Mouse (Mus musculus) testis, postnatal 14 days (tissue): ENCODE results near the gene P2rx3.

Source experiments
- DNase-seq: peaks from one replicate; pipeline ENCODE4 v3.0.0; 2021; ENCODE audit warnings: low spot score

P2rx3 gene

DNA sequence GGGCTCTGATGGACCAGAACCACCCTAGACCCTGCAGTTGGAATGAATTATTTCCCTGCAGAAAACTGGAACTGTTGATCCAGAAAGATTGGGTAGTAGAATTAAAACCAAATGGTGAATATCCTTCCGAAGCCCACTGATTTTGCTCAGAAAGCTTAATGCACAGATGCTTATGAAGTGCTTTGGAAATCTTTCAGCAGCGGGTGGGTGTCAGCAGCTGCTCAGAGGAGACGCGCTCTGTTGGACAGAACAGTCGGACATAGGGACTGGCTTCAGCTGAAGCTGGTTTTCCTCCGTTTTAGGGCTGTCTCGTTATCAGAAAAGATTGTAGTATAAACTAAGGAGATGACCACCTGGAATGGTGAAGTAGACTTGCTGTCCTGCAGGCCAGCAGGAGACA lies 6.4 kb upstream of the P2rx3 start:
- no peak for DNase-seq

DNA sequence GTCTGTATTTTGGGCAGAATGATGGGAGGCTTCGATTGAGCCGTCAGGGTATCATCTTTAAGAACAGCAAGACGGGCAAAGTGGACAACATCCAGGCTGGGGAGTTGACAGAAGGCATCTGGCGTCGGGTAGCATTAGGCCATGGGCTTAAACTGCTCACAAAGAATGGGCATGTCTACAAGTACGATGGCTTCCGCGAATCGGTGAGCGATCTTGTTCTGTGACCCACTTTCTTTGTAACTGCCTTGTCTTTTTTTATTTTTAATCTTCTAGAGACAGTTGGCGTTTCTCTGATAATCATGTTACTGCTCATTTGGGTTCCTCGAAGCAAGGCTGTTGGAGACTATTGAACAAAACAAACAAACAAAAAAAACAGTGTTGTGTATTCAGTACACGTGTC lies 1.1 kb upstream of the P2rx3 start:
- no peak for DNase-seq

DNA sequence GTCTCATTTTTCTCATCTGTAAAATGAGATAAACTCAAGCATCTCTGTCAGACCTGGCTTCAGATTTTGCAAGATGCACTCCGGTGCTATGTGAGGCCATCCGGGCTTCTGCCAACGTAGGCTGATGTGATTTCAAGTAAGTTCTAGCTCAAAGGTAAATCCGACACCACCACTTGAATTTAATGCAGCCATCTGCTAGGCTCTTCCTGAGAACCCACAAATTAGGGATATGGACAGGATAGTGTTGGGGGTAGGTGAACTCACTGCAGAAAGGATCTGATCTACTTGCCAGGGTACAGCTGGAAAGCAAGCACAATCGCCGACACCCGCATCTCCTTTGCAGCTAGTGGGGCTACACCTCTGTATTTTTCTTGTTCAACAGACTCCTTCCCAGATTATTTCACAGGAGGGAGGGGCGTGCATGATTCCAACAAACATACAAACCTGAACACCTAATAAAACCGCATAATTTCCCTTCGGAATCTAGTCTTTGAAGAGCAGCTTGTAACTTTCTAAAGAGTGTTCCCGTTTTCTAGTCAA lies 685 bp downstream of the P2rx3 start:
- no peak for DNase-seq

DNA sequence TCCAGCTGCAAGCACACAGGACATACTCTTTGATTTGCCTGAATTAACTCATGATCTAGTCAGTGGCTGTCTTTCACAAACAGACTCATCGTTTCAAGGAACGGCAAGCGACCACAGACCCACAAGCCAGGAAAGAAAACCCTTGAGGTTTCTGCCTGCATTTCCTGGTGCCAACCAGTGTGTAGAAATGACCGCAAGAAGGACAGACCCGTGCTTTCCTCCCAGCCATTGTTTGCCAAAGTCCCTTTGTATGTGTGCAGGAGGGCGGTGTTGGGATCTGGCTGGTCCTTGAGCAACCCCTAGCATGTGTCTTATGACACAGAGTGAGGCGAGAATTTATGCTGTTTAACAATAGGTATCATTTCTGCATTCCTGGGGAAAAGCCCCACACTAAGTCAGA lies 3.1 kb downstream of the P2rx3 start:
- no peak for DNase-seq

DNA sequence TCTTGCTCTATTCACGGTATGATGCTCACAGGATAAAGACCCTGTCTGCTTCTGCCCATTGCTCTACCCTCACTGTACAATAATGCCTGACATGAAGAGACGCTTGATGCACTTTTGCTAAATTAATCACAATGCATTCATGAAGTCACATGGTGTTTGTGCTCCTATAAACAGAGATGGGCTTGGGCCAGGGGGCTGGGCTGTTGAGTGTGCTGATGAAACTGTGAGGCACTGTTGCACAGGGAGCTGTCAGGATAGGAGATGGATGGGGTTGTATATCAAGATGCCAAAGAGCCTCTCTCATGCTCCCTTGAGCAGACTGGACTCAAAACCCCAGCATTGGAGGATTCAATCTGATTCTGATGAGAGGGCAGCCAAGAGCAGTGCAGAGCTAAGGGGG lies 4.1 kb downstream of the P2rx3 start:
- DNase-seq: no peak

DNA sequence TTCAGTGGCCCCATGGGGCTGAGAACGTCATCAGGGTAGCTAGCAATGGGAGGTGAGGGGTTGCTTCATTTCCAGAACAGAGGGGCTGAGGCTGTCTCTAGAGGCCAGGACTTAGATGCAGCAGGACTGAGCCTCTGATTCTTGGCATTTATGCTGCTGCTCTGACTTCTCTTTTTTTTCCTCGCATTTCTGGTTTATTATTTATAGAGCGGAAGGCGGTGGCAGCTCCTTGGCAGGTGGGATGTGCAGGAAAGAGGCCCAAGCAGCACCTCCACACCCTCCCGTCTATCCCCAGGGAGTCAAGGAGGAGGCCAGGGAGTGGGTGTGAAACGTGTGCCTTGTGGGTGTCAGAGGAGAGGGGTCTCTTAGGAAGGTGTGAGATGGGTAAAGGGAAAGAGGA lies 6.3 kb downstream of the P2rx3 start:
- DNase-seq: no peak

DNA sequence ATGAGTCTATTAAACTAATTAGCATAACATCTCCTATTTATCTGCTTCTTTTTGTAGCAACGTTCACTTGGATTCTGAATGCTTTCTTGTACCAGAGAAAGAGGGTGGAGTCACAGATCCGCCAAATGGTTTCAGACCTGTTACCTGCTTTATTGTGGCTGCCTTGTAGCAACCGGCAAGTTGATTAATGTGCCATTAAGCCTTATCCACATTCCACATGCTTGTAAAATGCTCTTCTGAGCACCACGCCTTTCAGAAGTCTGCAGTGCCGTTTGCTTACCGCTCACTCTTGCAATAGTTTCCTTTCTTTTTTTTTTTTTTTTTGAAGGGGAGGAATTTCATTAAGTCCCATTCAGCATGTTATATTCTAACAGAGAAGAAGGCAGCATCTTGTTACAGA lies 7.4 kb downstream of the P2rx3 start:
- DNase-seq: no peak

DNA sequence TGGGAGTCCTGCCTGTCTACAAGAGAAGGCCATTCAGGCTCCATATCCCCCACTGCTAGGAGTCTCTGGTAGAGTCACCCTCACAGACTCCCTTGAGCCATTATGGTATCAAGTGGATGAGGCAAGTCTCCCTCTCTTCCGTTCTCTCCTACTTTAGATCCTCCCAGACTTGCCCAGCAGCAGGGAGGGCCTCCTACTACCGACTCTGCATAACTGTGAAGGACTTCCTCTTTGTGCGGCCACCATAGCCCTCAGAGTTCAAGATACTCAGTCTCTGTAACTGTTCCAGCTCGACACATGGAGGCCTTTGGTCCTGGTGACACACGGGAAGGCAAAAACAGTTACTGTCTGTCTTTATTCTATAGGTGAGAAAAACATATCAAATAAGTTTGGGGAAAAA lies 10.0 kb downstream of the P2rx3 start:
- no peak for DNase-seq

DNA sequence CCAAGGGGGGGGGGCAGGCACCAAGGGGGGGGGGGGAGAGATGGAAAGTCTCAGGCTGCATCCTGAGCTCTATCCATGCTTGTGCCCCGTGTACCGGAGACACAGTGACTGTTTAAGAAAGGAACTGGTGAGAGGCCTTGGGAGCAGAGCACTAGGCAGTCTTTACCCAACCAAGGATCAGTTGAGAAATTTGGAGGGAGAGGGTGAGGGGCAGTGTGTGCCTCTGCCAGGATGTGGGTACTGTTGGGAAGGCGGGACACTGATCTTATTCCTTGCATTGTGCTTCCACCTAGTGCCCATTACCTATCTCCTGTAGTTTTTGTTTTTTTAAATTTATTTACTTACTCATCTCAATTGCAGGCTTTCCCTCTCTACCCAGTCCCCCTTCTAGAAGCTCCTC lies 11.1 kb downstream of the P2rx3 start:
- DNase-seq: no peak

DNA sequence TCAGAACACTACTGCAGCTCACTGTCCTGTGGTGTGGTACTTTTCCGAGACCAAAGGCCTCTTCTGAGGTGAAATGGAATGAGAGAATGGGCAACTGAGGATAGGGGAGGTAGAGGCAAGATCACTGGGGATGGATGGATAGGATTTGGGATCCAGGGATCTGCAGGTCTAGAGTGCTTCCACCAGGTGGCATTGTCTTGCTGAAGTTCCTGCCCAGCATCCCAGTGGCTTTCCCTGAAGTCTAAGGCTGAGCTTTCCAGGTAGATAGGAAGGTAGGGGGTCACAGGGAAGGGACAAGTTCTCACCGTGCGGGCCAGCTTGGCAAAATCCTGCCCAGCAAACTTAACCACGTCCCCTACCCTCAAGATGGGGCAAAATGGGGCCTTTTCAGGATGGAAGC lies 15.2 kb downstream of the P2rx3 start:
- no peak for DNase-seq

DNA sequence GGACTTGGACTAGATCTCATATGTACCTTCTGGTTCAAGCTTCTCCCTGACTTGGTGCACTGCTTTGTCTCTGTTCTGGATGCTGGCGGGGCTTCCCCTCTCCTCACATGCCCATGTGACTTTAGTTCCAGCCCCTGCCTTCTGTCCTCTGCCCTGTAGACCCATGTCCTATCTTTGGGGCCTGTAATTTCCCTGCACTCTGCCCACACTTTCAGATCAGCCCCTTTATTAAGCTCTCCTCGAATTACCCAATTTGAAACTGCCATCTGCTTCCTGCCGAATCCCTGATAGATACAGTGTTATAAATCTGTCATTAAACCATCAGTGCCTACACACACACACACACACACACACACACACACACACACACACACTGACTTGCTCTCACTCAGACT lies 22.7 kb downstream of the P2rx3 start:
- no peak for DNase-seq

DNA sequence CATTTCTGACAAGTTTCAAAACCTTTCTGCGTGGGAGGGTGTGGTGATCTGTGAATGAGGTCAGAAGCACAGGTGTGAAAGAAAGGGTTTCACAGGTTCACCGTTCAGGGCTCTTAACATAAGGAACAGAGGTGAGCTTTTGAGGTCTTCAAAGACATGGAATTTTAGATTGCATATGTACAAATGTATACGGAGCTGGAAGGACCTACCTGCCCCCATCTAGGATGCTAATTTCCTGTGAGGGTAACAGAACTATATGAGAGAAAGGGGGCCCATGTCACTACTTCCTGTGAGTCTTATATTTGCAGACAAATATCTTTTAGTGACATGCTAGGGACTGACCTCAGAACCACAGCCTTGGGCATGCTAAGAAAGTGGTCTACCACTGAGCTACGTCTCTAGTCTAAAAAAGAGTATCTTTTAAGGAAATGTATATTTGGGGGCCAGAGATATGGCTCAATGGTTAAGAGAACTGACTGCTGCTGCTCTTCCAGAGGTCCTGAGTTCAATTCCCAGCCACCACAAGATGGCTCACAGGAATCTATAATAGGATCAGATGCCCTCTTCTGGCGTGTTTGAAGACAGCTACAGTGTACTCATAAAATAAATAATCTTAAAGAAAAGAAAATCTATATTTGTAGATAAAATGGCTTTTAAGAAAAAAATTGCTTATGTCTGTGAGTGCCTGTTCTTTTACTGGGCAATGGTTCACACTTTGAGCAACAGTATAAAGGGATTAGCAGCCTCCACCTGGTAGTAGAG lies 23.3 kb downstream of the P2rx3 start:
- no peak for DNase-seq

DNA sequence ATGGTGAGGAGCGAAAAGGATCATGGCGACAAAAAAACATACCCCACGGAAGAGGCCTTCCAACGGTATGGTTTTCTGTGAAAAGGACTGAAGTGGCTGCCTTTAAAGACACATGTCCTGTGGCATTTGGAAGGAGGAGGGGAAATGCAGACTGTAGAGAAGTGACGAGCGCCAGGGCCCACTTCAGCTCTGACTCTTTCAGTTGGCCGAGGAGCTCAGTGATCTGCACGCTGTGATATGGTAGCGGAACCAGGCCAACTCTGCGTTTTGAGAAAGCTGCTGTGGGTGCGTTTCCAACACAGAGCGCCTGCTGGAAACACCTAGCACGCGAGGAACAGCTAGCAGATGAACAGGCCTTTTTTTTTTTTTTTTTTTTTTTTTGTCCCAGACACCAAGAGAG lies 24.6 kb downstream of the P2rx3 start:
- DNase-seq: no peak

DNA sequence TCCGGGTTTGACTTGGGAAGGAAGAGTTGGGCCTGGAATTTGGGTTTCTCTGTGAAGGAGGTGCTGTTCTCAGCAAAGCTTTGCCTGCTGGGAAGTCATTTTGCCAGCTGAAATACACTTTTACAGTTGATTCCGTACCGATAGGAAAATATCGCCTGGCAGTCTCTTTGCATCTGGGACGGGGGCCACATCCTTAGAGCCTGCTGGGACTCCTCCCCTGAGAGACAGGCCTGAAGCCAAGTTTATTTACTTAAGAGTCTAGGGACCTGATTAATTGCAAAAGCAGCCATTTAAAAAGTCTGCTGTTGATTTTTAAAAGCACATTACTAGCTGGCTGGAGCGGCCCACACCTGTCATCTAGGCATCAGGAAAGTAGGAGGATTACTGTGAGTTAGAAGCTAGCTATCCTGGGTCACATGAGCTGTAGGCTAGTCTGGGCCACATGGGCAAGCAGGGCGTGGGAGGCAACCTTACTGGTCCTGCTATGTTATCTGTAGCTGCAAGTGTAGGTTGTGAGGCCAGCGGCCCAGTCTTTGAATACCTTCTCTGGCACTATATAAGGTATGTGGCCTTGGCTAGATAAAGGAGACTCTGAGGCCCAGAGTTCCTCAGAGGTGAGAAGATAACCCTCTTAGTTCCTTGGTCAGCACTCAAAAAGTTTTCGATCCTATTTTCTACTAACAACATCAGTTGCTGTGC lies 25.2 kb downstream of the P2rx3 start:
- peak; percentile 42 for DNase-seq

DNA sequence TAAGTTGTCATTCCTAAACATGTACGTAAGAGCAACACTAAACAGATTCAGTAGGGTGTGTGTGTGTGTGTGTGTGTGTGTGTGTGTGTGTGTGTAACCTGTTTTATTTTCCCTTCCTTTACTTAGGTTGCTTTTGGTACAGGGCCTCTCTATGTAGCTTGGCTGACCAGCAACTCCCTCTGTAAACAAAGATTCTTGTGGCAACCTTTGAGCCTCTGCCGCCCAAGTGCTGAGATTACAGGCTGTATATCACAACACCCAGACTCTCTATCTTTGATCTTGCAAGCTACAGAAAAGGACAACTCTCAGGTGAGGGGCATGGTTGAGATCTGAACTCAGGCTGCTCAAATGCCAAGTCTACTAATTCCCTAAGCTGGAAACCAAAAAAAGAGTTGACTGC lies 28.1 kb downstream of the P2rx3 start:
- DNase-seq: no peak

DNA sequence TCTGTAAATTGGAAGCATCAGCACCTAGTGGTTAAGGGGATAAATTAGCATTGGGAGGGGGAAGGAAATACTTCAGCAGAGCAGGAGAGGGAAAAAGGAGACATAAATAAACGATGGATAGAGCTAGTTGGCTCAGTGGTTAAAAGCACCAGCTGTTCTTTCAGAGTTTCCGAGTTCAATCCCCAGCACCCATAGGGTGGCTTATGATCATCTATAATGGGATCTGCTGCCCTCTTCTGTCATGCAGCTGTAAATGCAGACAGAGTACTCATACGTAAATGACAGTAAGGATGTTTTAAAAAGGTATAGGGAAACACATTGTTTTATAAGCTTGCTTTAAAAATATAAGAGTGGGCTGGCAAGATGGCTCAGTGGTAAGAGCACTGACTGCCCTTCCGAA lies 29.5 kb downstream of the P2rx3 start:
- no peak for DNase-seq

DNA sequence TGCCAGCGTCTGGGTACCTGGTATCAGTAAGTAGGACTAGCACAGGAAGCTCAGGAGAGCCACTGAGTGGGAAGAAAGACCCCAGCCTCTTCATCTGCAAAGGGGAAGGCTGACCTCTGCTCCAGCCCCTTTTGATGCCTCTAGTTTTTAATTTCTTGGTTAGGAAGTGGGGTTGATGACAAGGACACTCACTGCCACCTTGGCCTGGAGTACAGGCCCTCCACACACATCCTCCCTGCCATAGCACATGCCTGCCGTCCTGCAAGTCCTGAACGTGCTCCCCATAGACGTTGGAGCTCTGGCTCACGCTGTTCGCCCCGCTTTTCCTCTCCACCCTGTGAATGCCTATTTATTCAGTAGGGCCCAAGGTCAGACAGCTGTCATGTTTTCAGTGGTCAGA lies 30.7 kb downstream of the P2rx3 start:
- no peak for DNase-seq

DNA sequence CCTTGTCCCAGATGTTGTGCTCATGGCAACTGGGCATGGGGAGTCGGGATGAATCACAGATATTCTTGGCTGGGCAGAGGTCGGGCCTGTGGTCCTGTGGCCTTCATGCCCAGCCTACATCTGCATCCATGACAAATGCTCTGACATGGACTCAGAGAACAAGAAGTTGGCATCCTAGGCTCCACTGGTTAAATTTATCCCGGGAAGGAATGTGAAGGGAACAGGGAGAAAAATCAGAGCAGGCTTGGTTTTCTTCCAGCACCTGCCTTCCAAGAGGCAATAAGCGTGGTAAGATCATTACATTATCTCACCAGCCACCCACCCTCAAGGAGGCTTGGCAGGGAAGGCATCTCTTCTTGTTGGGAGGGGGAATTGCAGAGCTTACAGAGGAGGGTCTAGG lies 32.9 kb downstream of the P2rx3 start:
- DNase-seq: no peak

DNA sequence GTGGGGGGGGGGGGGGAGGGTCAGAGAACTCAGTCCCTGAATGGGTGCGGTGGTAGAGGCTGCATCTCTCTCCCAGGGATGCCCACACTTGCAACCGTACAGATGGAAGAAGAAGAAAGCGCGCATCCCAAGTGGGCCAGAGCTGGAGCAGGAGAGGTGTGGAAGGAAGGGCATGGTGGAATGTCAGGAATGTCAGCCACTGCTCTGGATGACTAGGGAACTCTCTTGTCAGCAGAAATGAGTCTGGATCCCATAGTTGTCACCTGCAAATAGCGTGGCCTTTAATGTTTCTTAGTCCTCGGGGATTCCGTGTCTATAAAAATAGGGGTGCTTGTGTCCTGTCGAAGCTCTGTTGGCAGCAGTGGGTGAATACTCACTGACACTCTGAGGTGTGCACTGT lies 34.7 kb downstream of the P2rx3 start:
- DNase-seq: no peak

DNA sequence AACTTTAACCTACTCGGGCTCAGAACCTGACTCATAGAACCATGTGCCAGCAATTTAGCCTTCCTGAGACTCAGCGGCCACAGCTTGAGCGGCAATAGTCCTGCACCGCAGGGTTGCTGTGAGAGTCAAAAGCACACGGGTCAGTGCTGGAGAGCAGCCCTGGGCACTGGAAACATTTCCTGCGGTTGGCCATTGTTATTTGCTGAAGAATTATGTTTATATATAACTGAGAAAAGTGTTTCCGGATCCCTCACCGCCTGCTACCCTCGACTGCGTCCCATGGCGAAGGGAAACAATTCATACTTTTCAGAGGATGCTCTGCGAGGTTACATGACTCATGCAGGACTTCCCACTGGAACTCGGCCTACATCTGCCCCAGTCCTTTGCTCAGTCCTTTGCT lies 35.8 kb downstream of the P2rx3 start:
- DNase-seq: no peak

DNA sequence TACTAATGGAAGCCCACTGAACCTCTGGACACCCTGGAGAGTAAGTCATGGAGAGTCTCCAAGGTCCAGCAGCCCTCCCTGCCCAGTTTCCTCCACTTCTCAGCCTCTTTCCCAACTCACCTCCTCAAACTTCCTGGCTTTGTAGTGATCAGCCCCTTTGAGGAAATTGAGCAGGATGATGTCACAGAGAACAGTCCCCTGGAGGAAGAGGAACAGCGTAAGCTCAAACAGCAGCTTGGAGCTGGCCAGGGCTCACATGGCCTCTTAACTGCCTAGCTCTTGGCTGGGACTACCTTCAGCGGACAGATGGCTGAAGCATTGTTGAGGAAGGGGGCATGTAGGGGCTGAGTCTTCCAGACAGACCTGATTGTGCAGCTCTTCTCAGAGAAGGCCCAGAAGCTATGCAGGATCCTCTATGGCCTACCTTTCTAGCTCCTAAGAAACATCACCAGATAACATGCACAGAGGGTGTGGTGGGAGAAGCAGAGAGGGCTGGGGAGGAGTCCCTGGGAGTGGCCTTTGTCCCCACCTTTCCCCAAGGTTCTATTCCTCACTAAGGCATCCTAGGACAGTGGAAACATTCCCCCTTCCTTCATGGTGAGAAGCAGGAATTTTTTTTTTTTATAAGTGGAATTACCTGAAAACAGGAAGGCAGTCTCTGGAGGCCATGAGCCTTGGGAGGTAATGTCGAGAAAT lies 37.6 kb downstream of the P2rx3 start:
- DNase-seq: no peak

DNA sequence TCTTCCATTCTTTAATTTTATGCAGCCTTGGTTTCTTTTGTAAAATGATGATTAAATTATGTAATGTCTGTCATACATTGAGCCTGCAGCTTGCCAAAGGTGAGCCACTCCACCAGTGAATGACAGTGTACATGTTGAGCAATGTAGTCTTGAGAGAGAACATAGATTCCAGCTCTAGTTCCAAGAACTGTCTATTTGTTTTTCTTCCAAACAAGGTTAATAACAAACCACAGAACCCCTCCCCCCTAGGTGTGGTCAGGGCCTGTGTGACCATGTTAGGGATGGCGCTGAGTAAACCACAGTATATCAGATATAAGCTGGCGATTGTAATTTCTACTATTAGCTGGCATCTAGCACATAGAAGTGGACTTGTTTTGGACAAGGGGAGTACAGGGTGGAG lies 40.9 kb downstream of the P2rx3 start:
- DNase-seq: no peak

DNA sequence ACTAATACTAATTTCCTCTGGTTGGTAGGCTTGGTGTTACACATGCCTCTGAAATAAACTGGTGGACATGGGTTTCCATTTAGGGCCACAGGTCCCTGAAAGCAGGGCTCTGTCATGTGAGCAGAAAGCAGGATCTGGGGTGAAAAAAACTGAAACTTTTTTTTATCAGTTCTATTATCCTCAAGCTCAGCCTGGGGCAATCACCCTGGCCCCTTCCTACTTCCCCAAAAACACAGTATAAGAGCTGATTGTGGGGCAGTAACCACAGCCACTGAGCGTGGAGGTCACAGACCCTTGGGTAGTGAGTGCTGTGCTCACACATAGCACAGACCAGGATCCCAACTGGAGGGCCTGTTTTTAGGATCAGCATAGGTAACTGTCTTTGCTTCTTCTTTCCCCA lies 49.3 kb downstream of the P2rx3 start, which contains the start of gene Prg3:
TSS of gene Prg3 (plus strand) at position 286 of the 400 bp plus-strand sequence.
- no peak for DNase-seq
